Mouse (Mus musculus) liver, embryonic 12.5 days (tissue): ENCODE results near the gene Spast. TPM values are rescaled to one million over a fixed set of nuclear protein-coding genes. Genes with fewer than 3 reads are reported as not detected.

Source experiments
- ATAC-seq: fragments of 200-750 bp; cut with Nextera tagmentation; 2 replicates; pipeline ENCODE4 v1.8.0; 2017; ENCODE audit warnings: moderate number of reproducible peaks, mild to moderate bottlenecking, moderate library complexity
- H3K27ac ChIP-seq: fragments of 300-500 bp; sonication (generic); 2 replicates; pipeline ENCODE4 v1.5.1; 2016; ENCODE audit warnings: mild to moderate bottlenecking
- H3K27me3 ChIP-seq: fragments of 300-500 bp; sonication (generic); replicated peaks from 2 replicates; pipeline ENCODE4 v1.6.1; 2016; ENCODE audit warnings: mild to moderate bottlenecking, moderate library complexity
- H3K36me3 ChIP-seq: fragments of 300-500 bp; sonication (generic); 2 replicates; pipeline ENCODE4 v1.6.1; 2016; ENCODE audit warnings: mild to moderate bottlenecking, moderate library complexity
- H3K4me1 ChIP-seq: fragments of 300-500 bp; sonication (generic); 2 replicates; pipeline ENCODE4 v1.6.1; 2016
- H3K4me2 ChIP-seq: fragments of 300-500 bp; sonication (generic); 2 replicates; pipeline ENCODE4 v1.6.1; 2016; ENCODE audit warnings: mild to moderate bottlenecking, moderate library complexity
- H3K4me3 ChIP-seq: fragments of 300-500 bp; sonication (generic); 2 replicates; pipeline ENCODE4 v1.5.1; 2016; ENCODE audit warnings: mild to moderate bottlenecking, moderate library complexity
- H3K9ac ChIP-seq: fragments of 300-500 bp; sonication (generic); 2 replicates; pipeline ENCODE4 v1.6.1; 2016; ENCODE audit warnings: mild to moderate bottlenecking, moderate library complexity
- H3K9me3 ChIP-seq: fragments of 300-500 bp; sonication (generic); replicated peaks from 2 replicates; pipeline ENCODE4 v1.6.1; 2016; ENCODE audit warnings: mild to moderate bottlenecking, moderate library complexity
- WGBS: fragments of 180-500 bp; shearing (Covaris S2); methylation state at CpG from one replicate; pipeline ENCODE4 v1.1.7; 2016; ENCODE audit not compliant: insufficient replicate concordance; 5-methylcytosine and 5-hydroxymethylcytosine counted together
- polyA plus RNA-seq: library from polyadenylated mRNA; unstranded; fragments of >200 nt; fragmentation: Nextera tagmentation; extraction: Ambion mirVana; gene quantifications from 2 replicates; pipeline ENCODE4 v1.2.1, GENCODE M21; 2016

Spast gene
- polyA plus RNA-seq, 1 experiment from 2014 or later: 10.7 TPM

DNA sequence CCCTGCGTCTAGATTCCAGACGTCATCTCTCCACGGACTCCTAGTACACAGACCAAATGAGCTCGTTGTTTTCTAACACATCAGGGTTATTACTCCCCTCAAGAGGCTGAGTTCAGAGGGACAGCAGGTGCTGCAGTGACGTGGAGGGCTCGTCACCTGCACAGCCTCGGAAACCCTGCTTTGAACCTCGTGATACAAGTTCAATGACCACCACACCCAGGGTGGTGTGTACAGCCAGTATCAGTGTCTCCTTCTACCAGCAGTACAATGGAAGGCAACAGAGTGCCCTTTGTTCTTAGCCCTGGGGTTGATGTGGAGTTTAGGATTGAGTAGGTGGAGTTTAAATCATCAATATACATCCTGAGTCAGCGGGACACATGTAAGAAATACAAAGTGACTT is 99.0 kb downstream of the Spast start:
- Histone ChIP-seq H3K4me2 (no peak overlapping the region), H3K9me3 (no peaks in the 10 kb centered on the region)
- no peak for ATAC-seq

DNA sequence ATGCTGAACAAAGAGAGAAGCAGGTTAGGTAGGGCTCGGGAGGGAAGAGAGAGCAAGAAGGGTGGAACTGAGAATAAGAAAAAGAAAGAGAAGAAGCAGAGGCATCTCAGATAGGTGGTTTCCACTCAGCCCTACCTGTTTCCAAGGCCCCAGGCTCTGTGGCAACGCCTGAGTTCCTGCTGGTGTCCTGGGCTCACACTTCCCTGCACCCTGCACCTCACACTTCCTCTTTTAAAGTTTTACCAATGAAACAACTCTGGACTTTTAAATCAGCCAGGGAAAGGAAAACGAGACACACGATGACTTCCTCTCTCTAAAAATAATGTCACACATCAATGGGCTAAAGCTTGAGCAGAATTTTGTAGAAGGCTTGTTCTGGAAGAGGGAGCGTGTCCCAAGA is 101.7 kb downstream of the Spast start:
- Histone ChIP-seq H3K4me3 (no peak overlapping the region), H3K27ac (no peak overlapping the region), H3K9me3 (no peaks in the 10 kb centered on the region), H3K27me3 (no peaks in the 10 kb centered on the region), H3K36me3 (no peaks in the 10 kb centered on the region), H3K9ac (no peak overlapping the region), H3K4me1 (no peaks in the 10 kb centered on the region), H3K4me2 (no peak overlapping the region)
- no peak for ATAC-seq
- WGBS: 32% methylated on average over 5 of the region's 5 CpGs

More for the DNA sequence above, 99.0 kb downstream of the Spast start:
- Histone ChIP-seq H3K27me3 (no peaks in the 10 kb centered on the region), H3K4me1 (no peaks in the 10 kb centered on the region), H3K27ac (no peak overlapping the region), H3K36me3 (no peaks in the 10 kb centered on the region), H3K4me3 (no peak overlapping the region), H3K9ac (no peak overlapping the region)
- WGBS: 74% methylated on average over 9 of the region's 9 CpGs

Other genes starting within 250 kb of the Spast start
- 97.7 and 98.5 TPM in 2 replicates for gene Memo1, start 43.5 kb upstream of the Spast start, polyA plus RNA-seq
- 204 and 209 TPM in 2 replicates for gene Dpy30, start 15.0 kb upstream of the Spast start, polyA plus RNA-seq
- gene Slc30a6, start 56.6 kb downstream of the Spast start, polyA plus RNA-seq: 22.0 and 22.4 TPM in 2 replicates
- gene Nlrc4, start 120.2 kb downstream of the Spast start, polyA plus RNA-seq: 0.26 and 0.33 TPM in 2 replicates
- 63.2 and 64.7 TPM in 2 replicates for gene Yipf4, start 150.5 kb downstream of the Spast start, polyA plus RNA-seq
- 50.8 and 51.3 TPM in 2 replicates for gene Birc6, start 189.3 kb downstream of the Spast start, polyA plus RNA-seq